Mouse (Mus musculus) MEL (cell line): ENCODE data around the gene Tomm20. TPM values are rescaled to one million over a fixed set of nuclear protein-coding genes. Genes with fewer than 3 reads are reported as not detected.

Source experiments
- DNase-seq: peaks from one replicate; pipeline ENCODE4 v3.0.0; 2011; ENCODE audit warnings: low read depth, low spot score
- H3K27ac ChIP-seq: 2 replicates; pipeline ENCODE4 v1.5.1; 2012; ENCODE audit warnings: low read depth, mild to moderate bottlenecking, control low read depth, low read length, moderate library complexity; ENCODE audit not compliant: control insufficient read depth
- H3K27me3 ChIP-seq, 2 experiments: fragments of 150-350 bp in 1 of 2; sonication (generic) in 1 of 2; 2 replicates each; pipeline ENCODE4 v1.6.1; 2012; ENCODE audit warnings: low read length in 2 of 2, mild to moderate bottlenecking in 2 of 2, improper control_type of control experiment in 1 of 2, moderate library complexity in 1 of 2; ENCODE audit not compliant: insufficient read depth in 2 of 2, control insufficient read depth in 1 of 2
- H3K36me3 ChIP-seq, 2 experiments: 2 replicates each; pipeline ENCODE4 v1.6.1; 2012 to 2014; ENCODE audit warnings: low read length in 2 of 2, improper control_type of control experiment in 1 of 2, inconsistent platforms in 1 of 2, mild to moderate bottlenecking in 1 of 2; ENCODE audit not compliant: insufficient read depth in 2 of 2, control insufficient read depth in 1 of 2
- H3K4me1 ChIP-seq, 2 experiments: fragments of 150-350 bp in 1 of 2; sonication (generic) in 1 of 2; 2 replicates each; pipeline ENCODE4 v1.6.1; 2012; ENCODE audit warnings: low read length in 2 of 2, improper control_type of control experiment in 1 of 2, mild to moderate bottlenecking in 1 of 2; ENCODE audit not compliant: insufficient read depth in 2 of 2, control insufficient read depth in 1 of 2
- H3K4me3 ChIP-seq, 2 experiments: fragments of 150-350 bp in 1 of 2; sonication (generic) in 1 of 2; 2 replicates each; pipeline ENCODE4 v1.5.1; 2012; ENCODE audit warnings: low read depth in 2 of 2, low read length in 2 of 2, mild to moderate bottlenecking in 2 of 2, moderate library complexity in 2 of 2, control low read depth in 1 of 2, improper control_type of control experiment in 1 of 2; ENCODE audit not compliant: control insufficient read depth in 1 of 2, insufficient read depth in 1 of 2
- H3K79me2 ChIP-seq: 2 replicates; pipeline ENCODE4 v1.6.1; 2012; ENCODE audit warnings: mild to moderate bottlenecking, low read length, moderate library complexity; ENCODE audit not compliant: control insufficient read depth, poor library complexity, insufficient read depth
- H3K9ac ChIP-seq: 2 replicates; pipeline ENCODE4 v1.6.1; 2012; ENCODE audit warnings: low read depth, mild to moderate bottlenecking, control low read depth, low read length, moderate library complexity; ENCODE audit not compliant: control insufficient read depth, poor library complexity, severe bottlenecking
- H3K9me3 ChIP-seq: fragments of 150-350 bp; sonication (generic); replicated peaks from 2 replicates; pipeline ENCODE4 v1.6.1; 2012; ENCODE audit warnings: mild to moderate bottlenecking, low read length, improper control_type of control experiment, moderate library complexity; ENCODE audit not compliant: insufficient read depth
- CHD1 ChIP-seq: IDR thresholded peaks from 2 replicates; pipeline ENCODE4 v1.6.1; 2012; ENCODE audit warnings: low read depth, mild to moderate bottlenecking, inconsistent platforms, low read length, improper control_type of control experiment
- CHD2 ChIP-seq: IDR thresholded peaks from 2 replicates; pipeline ENCODE4 v1.6.1; 2011; ENCODE audit warnings: low read length, improper control_type of control experiment
- CTCF ChIP-seq, 3 experiments: IDR thresholded peaks in 2 of 3; conservative IDR thresholded peaks in 1 of 3; 2 replicates each; pipeline ENCODE4 v1.5.1; 2011 to 2012; ENCODE audit warnings: low read length in 3 of 3, low read depth in 2 of 3, mild to moderate bottlenecking in 2 of 3, improper control_type of control experiment in 1 of 3, inconsistent platforms in 1 of 3, mixed read lengths in 1 of 3, moderate library complexity in 1 of 3; ENCODE audit not compliant: control insufficient read depth in 1 of 3, insufficient read depth in 1 of 3, poor library complexity in 1 of 3, severe bottlenecking in 1 of 3
- ELF1 ChIP-seq: IDR thresholded peaks from 2 replicates; pipeline ENCODE4 v1.6.1; 2014; ENCODE audit warnings: low read depth, mild to moderate bottlenecking, inconsistent platforms, low read length, improper control_type of control experiment, moderate library complexity
- EP300 ChIP-seq, 2 experiments: IDR thresholded peaks; 2 replicates each; pipeline ENCODE4 v1.6.1; 2011; ENCODE audit warnings: improper control_type of control experiment in 2 of 2, low read length in 2 of 2, low read depth in 1 of 2, mild to moderate bottlenecking in 1 of 2
- GABPA ChIP-seq: IDR thresholded peaks from 2 replicates; pipeline ENCODE4 v1.6.1; 2012; ENCODE audit warnings: low read depth, mild to moderate bottlenecking, inconsistent platforms, low read length, improper control_type of control experiment, moderate library complexity
- HCFC1 ChIP-seq: IDR thresholded peaks from 2 replicates; pipeline ENCODE4 v1.6.1; 2012; ENCODE audit warnings: low read depth, mild to moderate bottlenecking, inconsistent platforms, low read length, improper control_type of control experiment, moderate library complexity
- JUND ChIP-seq: IDR thresholded peaks from 2 replicates; pipeline ENCODE4 v1.6.1; 2011; ENCODE audit warnings: low read depth, mild to moderate bottlenecking, improper control_type of control experiment, low read length
- MAX ChIP-seq: IDR thresholded peaks from 2 replicates; pipeline ENCODE4 v1.6.1; 2011; ENCODE audit warnings: low read length, improper control_type of control experiment
- MAZ ChIP-seq: IDR thresholded peaks from 2 replicates; pipeline ENCODE4 v1.6.1; 2012; ENCODE audit warnings: low read depth, mild to moderate bottlenecking, inconsistent platforms, low read length, improper control_type of control experiment
- MEF2A ChIP-seq: IDR thresholded peaks from 2 replicates; pipeline ENCODE4 v1.6.1; 2014; ENCODE audit warnings: low read depth, mild to moderate bottlenecking, inconsistent platforms, low read length, improper control_type of control experiment; ENCODE audit not compliant: poor library complexity, insufficient replicate concordance, severe bottlenecking; ENCODE audit errors: extremely low read depth
- MXI1 ChIP-seq: IDR thresholded peaks from 2 replicates; pipeline ENCODE4 v1.6.1; 2011; ENCODE audit warnings: mild to moderate bottlenecking, low read depth, low read length, improper control_type of control experiment
- NELFE ChIP-seq: IDR thresholded peaks from 2 replicates; pipeline ENCODE4 v1.6.1; 2011; ENCODE audit warnings: low read depth, low read length, improper control_type of control experiment
- NRF1 ChIP-seq: IDR thresholded peaks from 2 replicates; pipeline ENCODE4 v1.6.1; 2014; ENCODE audit warnings: low read depth, mild to moderate bottlenecking, inconsistent platforms, low read length, improper control_type of control experiment, moderate library complexity; ENCODE audit not compliant: poor library complexity, insufficient read depth, severe bottlenecking
- POLR2A ChIP-seq, 2 experiments: IDR thresholded peaks; 2 replicates each; pipeline ENCODE4 v1.6.1; 2011 to 2012; ENCODE audit warnings: low read length in 2 of 2, mild to moderate bottlenecking in 2 of 2, control low read depth in 1 of 2, improper control_type of control experiment in 1 of 2, low read depth in 1 of 2, moderate library complexity in 1 of 2; ENCODE audit not compliant: control insufficient read depth in 1 of 2, insufficient read depth in 1 of 2, poor library complexity in 1 of 2
- RAD21 ChIP-seq: IDR thresholded peaks from 2 replicates; pipeline ENCODE4 v1.6.1; 2011; ENCODE audit warnings: mild to moderate bottlenecking, low read depth, low read length, improper control_type of control experiment
- SIN3A ChIP-seq: IDR thresholded peaks from 2 replicates; pipeline ENCODE4 v1.6.1; 2012; ENCODE audit warnings: low read length, improper control_type of control experiment, inconsistent platforms
- SMC3 ChIP-seq: IDR thresholded peaks from 2 replicates; pipeline ENCODE4 v1.6.1; 2011; ENCODE audit warnings: low read depth, low read length, improper control_type of control experiment
- TBP ChIP-seq: IDR thresholded peaks from 2 replicates; pipeline ENCODE4 v1.8.0; 2011; ENCODE audit warnings: low read depth, low read length, improper control_type of control experiment
- UBTF ChIP-seq: IDR thresholded peaks from 2 replicates; pipeline ENCODE4 v1.6.1; 2012; ENCODE audit warnings: low read depth, mild to moderate bottlenecking, inconsistent platforms, low read length, improper control_type of control experiment, moderate library complexity, borderline replicate concordance; ENCODE audit not compliant: insufficient read depth
- ZC3H11A ChIP-seq: IDR thresholded peaks from 2 replicates; pipeline ENCODE4 v1.6.1; 2012; ENCODE audit warnings: low read depth, mild to moderate bottlenecking, inconsistent platforms, low read length, improper control_type of control experiment
- polyA plus RNA-seq, 2 experiments: library from polyadenylated mRNA; stranded (reverse) in 1 of 2; unstranded in 1 of 2; fragments of >175 nt in 1 of 2; fragments of >200 nt in 1 of 2; gene quantifications; 2 replicates each; pipeline versions ENCODE4 v1.2.1 to v1.2.4; 2012; ENCODE audit warnings: low replicate concordance in 2 of 2, low read depth in 1 of 2; ENCODE audit not compliant: insufficient read length in 2 of 2, insufficient read depth in 1 of 2, missing spikeins in 1 of 2
- total RNA-seq: library from RNA; depleted of rRNA; stranded (reverse); fragments of 300-350 nt; gene quantifications from 2 replicates; pipeline ENCODE4 v1.2.3, GENCODE M21; 2012

Tomm20 gene
- total and polyA plus RNA-seq, 3 experiments = 676 to 886 TPM; not detected in 1

DNA sequence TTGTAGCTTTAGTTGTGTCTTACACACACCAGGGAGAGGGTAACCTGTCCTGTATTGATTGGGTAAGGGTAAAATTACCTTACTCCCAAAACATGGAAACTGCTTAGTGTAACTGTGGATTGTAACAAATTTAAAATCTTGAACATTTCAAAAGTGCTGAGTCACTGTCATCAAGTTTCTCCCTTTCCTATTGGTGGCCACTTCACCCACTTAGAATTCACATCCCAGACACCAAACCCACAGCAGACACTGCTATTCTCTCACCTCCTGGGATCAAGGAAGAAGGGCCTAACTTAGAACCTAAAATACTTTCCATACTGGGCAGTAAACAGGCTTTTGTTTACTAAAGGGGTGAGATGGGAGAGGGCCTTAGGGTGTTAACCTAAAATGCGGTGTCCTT, 13.4 kb downstream of the Tomm20 start:
- H3K9me3 ChIP-seq = no peaks in the 10 kb centered on the region
- H3K4me1 ChIP-seq = no peaks in the 10 kb centered on the region; a peak in 1 of 4 replicates
- H3K27me3 ChIP-seq = no peaks in the 10 kb centered on the region
- peak; percentile 77; the same call in 1 of the 2 replicates for TF ChIP-seq GABPA
- no peak for TF ChIP-seq MAZ
- no peak for TF ChIP-seq MAX
- TF ChIP-seq RAD21 = no peak
- peak overlapping the region; percentile 17; the same call in 1 of the 2 replicates for H3K27ac ChIP-seq
- H3K9ac ChIP-seq = no peak overlapping the region
- H3K4me3 ChIP-seq = no peak overlapping the region
- H3K36me3 ChIP-seq = peaks cover 15 to 20% of the 10 kb centered on the region in 2 experiments
- peak; percentile 68 for DNase-seq
- peaks cover 3% of the 10 kb centered on the region; the same call in 1 of the 2 replicates for H3K79me2 ChIP-seq

DNA sequence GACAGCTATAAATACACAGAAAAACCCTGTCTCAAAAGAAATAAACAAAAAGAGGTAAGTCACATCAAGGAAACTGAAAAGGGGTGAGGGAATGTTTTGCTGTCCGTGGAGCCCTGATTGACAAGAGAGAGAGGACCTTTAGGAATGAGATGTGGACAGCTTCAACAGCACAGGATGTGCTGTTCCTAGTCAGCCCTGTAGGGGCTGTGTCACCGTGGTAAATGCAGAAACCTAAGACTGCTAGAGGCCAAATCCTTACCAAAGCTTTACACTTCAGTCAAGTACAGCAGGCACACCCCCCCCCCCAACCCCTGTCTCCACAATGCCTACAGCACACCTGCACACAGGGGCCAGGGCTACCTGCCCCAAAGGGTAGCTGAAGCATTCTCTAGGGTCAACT, 13.9 kb downstream of the Tomm20 start:
- Histone ChIP-seq H3K27me3 (no peaks in the 10 kb centered on the region), H3K36me3 (peaks cover 13 to 20% of the 10 kb centered on the region in 2 experiments), H3K79me2 (peaks cover 3% of the 10 kb centered on the region; the same call in 1 of the 2 replicates), H3K4me3 (no peak overlapping the region), H3K4me1 (no peaks in the 10 kb centered on the region; a peak in 1 of 4 replicates), H3K9me3 (no peaks in the 10 kb centered on the region), H3K9ac (no peak overlapping the region), H3K27ac (peak overlapping the region; percentile 17; the same call in 1 of the 2 replicates)
- peak; percentile 70 for DNase-seq
- TF ChIP-seq MAZ (no peak), NELFE (0 out of 2 replicates have a peak, but pooled peaks have one; percentile 12), TBP (no peak), CHD1 (no peak), HCFC1 (no peak), RAD21 (no peak), CTCF (IDR thresholded peaks at IDR 0.05 in 2 of 3, conservative IDR thresholded peaks at IDR 0.05 in 1 of 3; ENCODE audit: control insufficient read depth in 1 of 3, insufficient read depth in 1 of 3, low read depth in 2 of 3, low read length in 3 of 3, poor library complexity in 1 of 3, severe bottlenecking in 1 of 3) (peak in 2 of 3 experiments; percentile 33 to 51; a peak in 4 of 6 replicates), POLR2A (IDR thresholded peaks at IDR 0.05; ENCODE audit: control insufficient read depth in 1 of 2, insufficient read depth in 1 of 2, low read depth in 1 of 2, low read length in 2 of 2, poor library complexity in 1 of 2) (no peak), UBTF (no peak), MXI1 (0 out of 2 replicates have a peak, but pooled peaks have one; percentile 15), CHD2 (no peak)

DNA sequence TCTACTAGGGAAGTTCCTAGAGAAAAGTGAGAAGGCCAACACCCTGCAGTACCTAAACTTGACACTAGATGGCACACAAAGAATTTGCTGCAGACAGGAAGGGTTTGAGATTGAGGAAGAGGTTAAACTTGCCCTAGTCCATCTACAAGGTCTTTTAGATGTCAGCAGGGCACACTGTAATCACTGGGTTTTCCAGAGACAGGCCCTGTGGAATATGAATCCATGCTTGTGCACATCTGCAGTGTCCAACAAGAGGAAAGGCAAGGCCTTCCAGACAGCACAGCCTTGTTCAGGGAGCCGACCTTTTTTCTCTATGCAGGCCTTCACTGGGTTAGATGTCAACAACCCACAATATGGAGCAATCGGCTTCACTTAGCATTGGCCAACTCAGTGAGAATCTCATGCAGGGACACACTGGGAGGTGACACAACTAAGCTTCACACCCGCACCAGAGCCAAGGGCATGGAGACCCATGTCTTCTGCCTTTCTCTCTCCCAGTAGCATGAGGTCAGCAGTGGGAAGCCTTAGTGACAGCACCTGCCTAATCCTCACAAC, 16.0 kb downstream of the Tomm20 start:
- Histone ChIP-seq H3K36me3 (peaks cover 2 to 7% of the 10 kb centered on the region in 2 experiments), H3K27me3 (no peaks in the 10 kb centered on the region), H3K79me2 (no peaks in the 10 kb centered on the region), H3K4me3 (no peak overlapping the region), H3K27ac (no peak overlapping the region), H3K9me3 (no peaks in the 10 kb centered on the region), H3K9ac (no peak overlapping the region), H3K4me1 (no peaks in the 10 kb centered on the region; a peak in 1 of 4 replicates)
- DNase-seq = peak; percentile 89
- TF ChIP-seq EP300 (IDR thresholded peaks at IDR 0.05; ENCODE audit: low read depth in 1 of 2, low read length in 2 of 2) (no peak), ZC3H11A (peak; percentile 40; the same call in 1 of the 2 replicates), POLR2A (IDR thresholded peaks at IDR 0.05; ENCODE audit: control insufficient read depth in 1 of 2, insufficient read depth in 1 of 2, low read depth in 1 of 2, low read length in 2 of 2, poor library complexity in 1 of 2) (no peak), JUND (no peak), SIN3A (0 out of 2 replicates have a peak, but pooled peaks have one; percentile 33), RAD21 (peak; percentile 62), SMC3 (peak; percentile 76), MEF2A (no peak), CTCF (IDR thresholded peaks at IDR 0.05 in 2 of 3, conservative IDR thresholded peaks at IDR 0.05 in 1 of 3; ENCODE audit: control insufficient read depth in 1 of 3, insufficient read depth in 1 of 3, low read depth in 2 of 3, low read length in 3 of 3, poor library complexity in 1 of 3, severe bottlenecking in 1 of 3) (peak; percentile 21 to 98 (median 87)), NRF1 (no peak), ELF1 (peak; percentile 45; the same call in 1 of the 2 replicates)
